Mouse (Mus musculus) midbrain, embryonic 15.5 days (tissue): ENCODE results near the gene Cdkn1c. TPM values are rescaled to one million over a fixed set of nuclear protein-coding genes. Genes with fewer than 3 reads are reported as not detected.
A peak's percentile ranks its signal among the peaks of the same experiment; 100 is the strongest.

Source experiments
- ATAC-seq: fragments of 200-750 bp; cut with Nextera tagmentation; replicated peaks from 2 replicates; pipeline ENCODE4 v1.8.0; 2017; ENCODE audit warnings: moderate TSS enrichment
- H3K27ac ChIP-seq: fragments of 300-500 bp; sonication (generic); 2 replicates; pipeline ENCODE4 v1.5.1; 2015; ENCODE audit warnings: mild to moderate bottlenecking, inconsistent platforms
- H3K27me3 ChIP-seq: fragments of 300-500 bp; sonication (generic); replicated peaks from 2 replicates; pipeline ENCODE4 v1.6.1; 2015; ENCODE audit warnings: inconsistent platforms
- H3K36me3 ChIP-seq: fragments of 300-500 bp; sonication (generic); replicated peaks from 2 replicates; pipeline ENCODE4 v1.6.1; 2015; ENCODE audit warnings: inconsistent platforms
- H3K4me1 ChIP-seq: fragments of 300-500 bp; sonication (generic); 2 replicates; pipeline ENCODE4 v1.6.1; 2015; ENCODE audit warnings: inconsistent platforms
- H3K4me2 ChIP-seq: fragments of 300-500 bp; sonication (generic); 2 replicates; pipeline ENCODE4 v1.6.1; 2015; ENCODE audit warnings: inconsistent platforms, mild to moderate bottlenecking, moderate library complexity
- H3K4me3 ChIP-seq: fragments of 300-500 bp; sonication (generic); 2 replicates; pipeline ENCODE4 v1.5.1; 2015; ENCODE audit warnings: mild to moderate bottlenecking, inconsistent platforms
- H3K9ac ChIP-seq: fragments of 300-500 bp; sonication (generic); 2 replicates; pipeline ENCODE4 v1.6.1; 2015; ENCODE audit warnings: mild to moderate bottlenecking, inconsistent platforms
- H3K9me3 ChIP-seq: fragments of 300-500 bp; sonication (generic); 2 replicates; pipeline ENCODE4 v1.6.1; 2016; ENCODE audit warnings: inconsistent platforms
- WGBS: fragments of 180-500 bp; shearing (Covaris S2); methylation state at CpG from one replicate; pipeline ENCODE4 v1.1.7; 2015; ENCODE audit warnings: mixed read lengths; 5-methylcytosine and 5-hydroxymethylcytosine counted together
- polyA plus RNA-seq: library from polyadenylated mRNA; unstranded; fragments of >200 nt; fragmentation: Nextera tagmentation; extraction: Ambion mirVana; gene quantifications from 2 replicates; pipeline ENCODE4 v1.2.1, GENCODE M21; 2015

Cdkn1c gene
- polyA plus RNA-seq, 1 experiment from 2014 or later, result 288 TPM

DNA sequence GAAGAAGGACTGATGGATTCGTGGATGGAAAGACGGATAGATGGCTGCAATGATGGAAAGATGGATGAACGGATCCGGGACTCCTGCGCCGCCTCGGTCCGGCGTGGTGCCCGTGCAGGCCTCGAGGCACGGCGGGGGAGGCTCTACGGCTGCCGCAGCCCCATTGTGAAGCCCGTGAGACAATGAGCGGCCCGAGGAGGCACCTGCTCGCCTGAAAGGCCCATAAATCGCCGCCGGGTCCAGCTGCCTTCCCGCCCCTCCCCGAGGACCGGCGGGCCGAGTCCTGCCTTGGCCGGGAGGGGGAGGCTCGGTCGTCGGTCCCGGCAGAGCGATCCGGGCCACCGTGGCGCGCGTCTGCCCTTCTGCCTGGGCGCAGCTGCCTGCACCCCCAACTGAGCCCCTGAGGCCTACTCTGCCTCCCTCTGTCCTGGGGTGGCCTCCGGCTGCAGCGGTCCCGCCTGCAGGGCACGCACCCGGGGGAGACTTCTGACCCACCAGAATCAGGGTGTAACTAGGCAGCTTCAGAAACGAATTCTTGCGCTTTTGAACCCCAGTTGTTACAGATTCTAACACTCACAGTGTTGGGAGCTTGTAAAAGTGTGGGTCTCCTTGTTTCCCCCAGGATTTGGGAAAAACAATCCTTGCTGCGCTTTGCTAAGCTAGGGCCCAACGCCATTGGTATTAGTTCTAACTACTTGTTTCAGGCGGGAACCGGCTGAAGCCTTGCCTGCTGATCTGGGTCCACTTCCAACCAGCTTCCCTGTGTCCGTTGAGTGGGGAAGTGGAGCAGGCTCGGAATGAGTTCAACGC is 15.0 kb downstream of the Cdkn1c start:
- Histone ChIP-seq H3K4me1 (peaks cover 16% of the 10 kb centered on the region), H3K9me3 (no peaks in the 10 kb centered on the region), H3K36me3 (no peaks in the 10 kb centered on the region), H3K27me3 (peaks cover 17% of the 10 kb centered on the region; the same call in 1 of the 2 replicates), H3K9ac (peak overlapping the region; percentile 42), H3K27ac (peak overlapping the region; percentile 67), H3K4me2 (peak overlapping the region; percentile 69), H3K4me3 (peak overlapping the region; percentile 37)
- 6% methylated on average over 52 of the region's 53 CpGs for WGBS
- peak; percentile 66 for ATAC-seq

DNA sequence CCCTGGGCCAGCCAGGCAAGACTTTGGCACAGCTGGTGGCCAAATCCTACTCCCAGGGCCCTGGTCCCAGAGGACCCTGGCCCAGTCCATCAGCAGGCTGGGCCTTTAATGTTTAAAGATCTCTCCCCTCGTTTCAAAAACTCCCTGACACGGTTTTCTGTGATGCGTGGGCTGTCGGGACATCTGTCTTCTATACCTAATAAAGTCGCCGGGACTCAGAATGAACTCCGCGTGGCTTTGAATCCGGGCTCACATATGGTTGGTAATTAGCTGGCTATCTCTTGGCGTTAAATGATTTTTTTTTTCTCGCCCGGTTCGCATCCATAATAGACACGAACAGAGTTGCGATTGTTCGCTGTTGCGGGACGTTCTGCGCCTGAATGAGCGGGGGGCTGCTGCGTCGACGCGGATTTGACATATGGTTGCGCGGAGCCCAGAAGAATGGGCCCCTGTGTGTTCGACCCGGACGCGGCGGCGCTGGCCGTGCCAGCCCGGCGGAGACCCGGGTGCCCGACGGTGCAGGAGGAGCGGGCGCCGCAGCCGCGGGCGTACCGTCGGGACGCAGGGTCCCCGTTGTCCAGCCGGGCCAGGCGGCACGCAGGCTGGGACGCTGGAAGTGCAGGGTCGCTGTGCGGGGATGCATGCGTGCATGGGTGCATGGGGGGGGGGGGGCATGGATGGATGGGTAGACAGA is 15.7 kb downstream of the Cdkn1c start:
- peak overlapping the region; percentile 42 for H3K9ac ChIP-seq
- peak overlapping the region; percentile 37 for H3K4me3 ChIP-seq
- H3K27me3 ChIP-seq, result peaks cover 17% of the 10 kb centered on the region; the same call in 1 of the 2 replicates
- peak overlapping the region; percentile 69 for H3K4me2 ChIP-seq
- ATAC-seq, result peak; percentile 35; the same call in 1 of the 2 replicates
- no peaks in the 10 kb centered on the region for H3K36me3 ChIP-seq
- H3K4me1 ChIP-seq, result peaks cover 16% of the 10 kb centered on the region
- H3K9me3 ChIP-seq, result no peaks in the 10 kb centered on the region
- 1% methylated on average over 55 of the region's 55 CpGs for WGBS
- H3K27ac ChIP-seq, result peak overlapping the region; percentile 67

GRCm38 (mm10) chr7:143444580-143444954 is 16.3 kb downstream of the Cdkn1c start:
- peaks cover 16% of the 10 kb centered on the region for H3K4me1 ChIP-seq
- peak overlapping the region; percentile 69; the same call in 1 of the 2 replicates for H3K4me2 ChIP-seq
- no peak for ATAC-seq
- H3K36me3 ChIP-seq, result no peaks in the 10 kb centered on the region
- H3K9ac ChIP-seq, result no peak overlapping the region
- H3K27ac ChIP-seq, result peak overlapping the region; percentile 67; the same call in 1 of the 2 replicates
- peaks cover 17% of the 10 kb centered on the region; the same call in 1 of the 2 replicates for H3K27me3 ChIP-seq
- 23% methylated on average over 8 of the region's 8 CpGs for WGBS
- H3K9me3 ChIP-seq, result no peaks in the 10 kb centered on the region
- H3K4me3 ChIP-seq, result no peak overlapping the region

DNA sequence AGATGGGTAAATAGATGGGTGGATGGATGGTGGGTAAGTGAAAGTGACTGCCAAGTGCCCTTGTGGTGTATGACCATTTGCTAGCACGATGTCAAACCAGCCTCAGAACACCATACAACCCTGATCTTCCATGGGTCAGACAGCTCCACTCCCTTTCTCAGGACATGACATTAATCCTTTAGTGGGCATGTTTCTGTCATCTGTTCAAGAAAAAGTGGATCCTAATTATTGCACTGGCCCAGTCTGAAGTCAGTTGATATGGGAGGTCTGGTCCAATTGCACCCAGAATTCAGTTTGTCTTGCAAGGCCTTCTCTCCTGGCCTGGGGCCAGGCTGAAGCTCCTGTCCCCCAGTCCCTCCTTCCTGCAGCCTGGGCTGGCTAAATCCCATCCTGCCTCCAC is 21.9 kb downstream of the Cdkn1c start:
- Histone ChIP-seq H3K4me1 (peaks cover 19% of the 10 kb centered on the region), H3K4me3 (no peak overlapping the region), H3K9me3 (no peaks in the 10 kb centered on the region), H3K27ac (no peak overlapping the region), H3K4me2 (peak overlapping the region; percentile 91), H3K36me3 (no peaks in the 10 kb centered on the region), H3K27me3 (no peaks in the 10 kb centered on the region; the same call in 1 of the 2 replicates), H3K9ac (no peak overlapping the region)
- ATAC-seq, result no peak
- 44% methylated on average over 1 of the region's 1 CpGs for WGBS

- peak overlapping the region; percentile 62 for H3K9ac ChIP-seq
- 1% methylated on average over 60 of the region's 63 CpGs for WGBS
- peak overlapping the region; percentile 91 for H3K4me2 ChIP-seq
- peaks cover 23% of the 10 kb centered on the region for H3K4me1 ChIP-seq
- no peaks in the 10 kb centered on the region; the same call in 1 of the 2 replicates for H3K27me3 ChIP-seq
- ATAC-seq, result peak; percentile 68
- peak overlapping the region; percentile 44 for H3K4me3 ChIP-seq
- no peaks in the 10 kb centered on the region for H3K36me3 ChIP-seq
- H3K27ac ChIP-seq, result peak overlapping the region; percentile 63
- H3K9me3 ChIP-seq, result no peaks in the 10 kb centered on the region
These were observed 22.8 kb downstream of the Cdkn1c start for GRCm38 (mm10) chr7:143437894-143438581.

DNA sequence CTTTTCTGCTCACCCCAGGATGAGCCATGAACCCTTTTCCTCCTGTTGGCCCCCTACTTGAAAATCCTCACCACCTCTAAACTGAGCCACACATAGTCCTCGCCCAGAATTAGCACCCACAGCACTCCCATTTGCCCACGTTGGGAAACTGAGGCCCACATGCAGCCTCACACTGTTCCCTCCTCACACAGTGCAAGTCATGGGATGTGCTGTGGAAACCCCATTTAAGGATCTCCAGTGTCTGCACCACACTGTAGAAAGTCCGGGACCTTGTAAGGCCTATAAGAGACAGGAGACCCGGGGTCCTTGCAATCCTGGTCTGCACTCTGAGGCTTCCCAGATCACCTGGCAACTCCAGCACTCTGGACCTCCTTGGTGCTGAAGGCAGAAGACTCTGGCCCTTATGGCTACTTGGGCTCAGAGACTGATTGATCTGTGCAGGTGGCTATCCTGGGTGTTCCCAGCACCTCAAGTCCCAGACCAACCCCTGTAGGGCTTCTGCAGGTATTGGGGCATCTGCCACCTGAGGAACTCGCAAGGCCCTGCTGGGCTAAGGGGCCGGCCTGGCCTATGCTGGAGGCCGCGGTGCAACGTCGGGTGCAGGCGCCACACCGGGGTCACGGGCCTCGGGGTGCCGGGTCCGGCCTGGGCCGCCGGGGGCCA is 23.5 kb downstream of the Cdkn1c start:
- H3K4me1 ChIP-seq, result peaks cover 23% of the 10 kb centered on the region
- 15% methylated on average over 18 of the region's 18 CpGs for WGBS
- H3K9me3 ChIP-seq, result no peaks in the 10 kb centered on the region
- no peaks in the 10 kb centered on the region; the same call in 1 of the 2 replicates for H3K27me3 ChIP-seq
- peak overlapping the region; percentile 62 for H3K9ac ChIP-seq
- peak overlapping the region; percentile 91 for H3K4me2 ChIP-seq
- ATAC-seq, result peak; percentile 77
- peak overlapping the region; percentile 63 for H3K27ac ChIP-seq
- H3K36me3 ChIP-seq, result no peaks in the 10 kb centered on the region
- peak overlapping the region; percentile 44 for H3K4me3 ChIP-seq

DNA sequence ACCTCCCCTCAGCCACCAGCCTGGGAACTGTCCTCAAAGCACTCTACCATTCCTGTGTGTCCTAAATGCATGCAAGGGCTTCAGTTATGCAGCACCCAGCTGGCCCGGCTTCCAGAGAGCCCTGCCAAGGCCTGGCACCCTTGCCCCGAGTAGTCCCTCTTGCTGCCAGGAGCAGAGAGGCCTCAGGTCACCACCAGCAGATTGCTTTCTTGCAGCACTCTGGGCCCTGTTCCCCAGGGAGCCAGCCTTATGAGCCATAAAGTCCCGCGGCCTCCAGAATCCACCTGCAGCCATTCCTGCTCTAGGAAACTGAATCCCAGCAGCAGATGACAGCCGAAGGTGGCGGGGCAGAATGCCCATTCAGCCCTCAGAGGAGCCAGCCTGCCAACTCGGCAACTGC is 27.5 kb downstream of the Cdkn1c start:
- 58% methylated on average over 7 of the region's 7 CpGs for WGBS
- H3K4me1 ChIP-seq, result peaks cover 22% of the 10 kb centered on the region
- ATAC-seq, result no peak
- no peak overlapping the region for H3K27ac ChIP-seq
- H3K4me2 ChIP-seq, result no peak overlapping the region
- H3K27me3 ChIP-seq, result no peaks in the 10 kb centered on the region; the same call in 1 of the 2 replicates
- no peak overlapping the region for H3K4me3 ChIP-seq
- no peaks in the 10 kb centered on the region for H3K36me3 ChIP-seq
- no peak overlapping the region for H3K9ac ChIP-seq
- no peaks in the 10 kb centered on the region for H3K9me3 ChIP-seq

GRCm38 (mm10) chr7:143432631-143433030 is 28.2 kb downstream of the Cdkn1c start:
- no peak for ATAC-seq
- Histone ChIP-seq H3K27ac (no peak overlapping the region), H3K4me1 (peaks cover 23% of the 10 kb centered on the region), H3K4me3 (no peak overlapping the region), H3K9ac (no peak overlapping the region), H3K9me3 (no peaks in the 10 kb centered on the region), H3K36me3 (no peaks in the 10 kb centered on the region), H3K27me3 (no peaks in the 10 kb centered on the region; the same call in 1 of the 2 replicates), H3K4me2 (no peak overlapping the region)
- 100% methylated on average over 1 of the region's 1 CpGs for WGBS

- no peak overlapping the region for H3K4me3 ChIP-seq
- no peak overlapping the region for H3K9ac ChIP-seq
- peaks cover 19% of the 10 kb centered on the region; the same call in 1 of the 2 replicates for H3K4me1 ChIP-seq
- H3K4me2 ChIP-seq, result no peak overlapping the region
- WGBS, result 33% methylated on average over 2 of the region's 2 CpGs
- no peaks in the 10 kb centered on the region for H3K9me3 ChIP-seq
- no peaks in the 10 kb centered on the region; the same call in 1 of the 2 replicates for H3K27me3 ChIP-seq
- H3K27ac ChIP-seq, result no peak overlapping the region
- H3K36me3 ChIP-seq, result no peaks in the 10 kb centered on the region
- peak; percentile 47; the same call in 1 of the 2 replicates for ATAC-seq
These were observed 31.9 kb downstream of the Cdkn1c start for GRCm38 (mm10) chr7:143428814-143429499.

DNA sequence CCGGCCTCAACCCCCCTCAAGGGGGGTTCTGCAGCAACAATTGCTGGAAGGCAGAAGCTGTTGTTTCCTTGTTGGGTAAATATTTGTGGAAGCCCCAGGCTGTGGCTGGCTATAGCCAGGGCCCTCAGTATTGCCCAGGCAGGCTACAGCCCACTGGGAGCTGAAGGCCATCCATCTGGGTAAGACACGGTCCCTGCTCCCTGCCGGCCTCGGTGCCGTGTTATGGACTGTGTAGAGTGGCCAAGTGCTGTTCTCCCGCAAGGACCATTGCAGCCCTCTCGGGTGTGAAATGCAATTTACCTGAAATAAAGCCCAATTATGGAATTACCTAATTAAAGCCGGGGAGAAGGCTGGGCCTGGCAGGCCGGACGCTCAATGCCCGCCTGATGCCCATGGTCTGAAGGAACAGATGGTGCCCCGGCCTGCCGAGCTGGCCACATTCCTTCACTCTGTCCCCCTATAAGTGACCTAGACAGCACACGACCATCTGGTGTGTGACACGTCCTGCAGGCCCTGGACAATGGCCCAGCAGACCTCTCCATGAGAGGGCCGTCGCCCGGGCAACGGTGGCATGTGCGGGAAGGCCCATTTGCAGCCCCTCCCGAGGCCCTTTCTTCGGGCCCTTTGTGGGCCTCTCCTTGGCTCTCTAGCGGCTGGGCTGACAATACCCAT is 32.6 kb downstream of the Cdkn1c start:
- no peak overlapping the region for H3K27ac ChIP-seq
- no peak overlapping the region for H3K9ac ChIP-seq
- H3K4me1 ChIP-seq, result peaks cover 17% of the 10 kb centered on the region; the same call in 1 of the 2 replicates
- H3K4me3 ChIP-seq, result no peak overlapping the region
- peak; percentile 66 for ATAC-seq
- no peaks in the 10 kb centered on the region for H3K27me3 ChIP-seq
- no peaks in the 10 kb centered on the region for H3K36me3 ChIP-seq
- no peak overlapping the region for H3K4me2 ChIP-seq
- 21% methylated on average over 23 of the region's 23 CpGs for WGBS
- H3K9me3 ChIP-seq, result no peaks in the 10 kb centered on the region
